Mouse (Mus musculus) brain, embryonic 14.5 days (tissue): ENCODE results near the gene Gpr68.

Experiments
- CTCF ChIP-seq: fragments of 200-500 bp; IDR thresholded peaks from 2 replicates; pipeline ENCODE4 v1.5.1; 2012; ENCODE audit warnings: inconsistent platforms, mild to moderate bottlenecking, moderate library complexity, borderline replicate concordance; ENCODE audit not compliant: insufficient read depth, insufficient read length; ENCODE audit errors: extremely low read depth
- POLR2A ChIP-seq: fragments of 200-500 bp; IDR thresholded peaks from 2 replicates; pipeline ENCODE4 v1.6.1; 2012; ENCODE audit warnings: mild to moderate bottlenecking, inconsistent platforms, borderline replicate concordance; ENCODE audit not compliant: poor library complexity, insufficient read depth, insufficient read length, severe bottlenecking; ENCODE audit errors: extremely low read depth

DNA sequence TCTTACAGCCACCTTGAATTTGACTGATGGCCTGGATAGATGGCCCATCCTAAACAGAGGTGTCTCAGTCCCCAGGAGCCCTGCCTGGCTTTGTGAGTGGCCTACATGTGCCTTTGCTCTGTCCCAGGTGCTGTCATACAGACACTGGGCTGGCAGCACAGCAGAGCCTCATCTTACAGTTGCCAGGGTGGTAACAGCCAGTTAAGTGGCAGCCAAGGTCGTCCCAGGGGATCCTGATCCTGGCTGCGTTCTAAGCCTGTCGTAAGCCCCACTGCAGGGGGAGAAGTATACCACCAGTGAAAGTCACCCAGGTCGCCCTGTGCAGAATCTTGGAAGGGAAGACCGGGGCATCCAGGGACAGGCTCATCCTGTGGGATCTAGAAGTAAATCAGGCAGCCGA is 68.1 kb downstream of the Gpr68 start:
- no peak for TF ChIP-seq CTCF
- TF ChIP-seq POLR2A: no peak
